Mouse (Mus musculus): ENCODE data around the gene Tra2a.

DNA sequence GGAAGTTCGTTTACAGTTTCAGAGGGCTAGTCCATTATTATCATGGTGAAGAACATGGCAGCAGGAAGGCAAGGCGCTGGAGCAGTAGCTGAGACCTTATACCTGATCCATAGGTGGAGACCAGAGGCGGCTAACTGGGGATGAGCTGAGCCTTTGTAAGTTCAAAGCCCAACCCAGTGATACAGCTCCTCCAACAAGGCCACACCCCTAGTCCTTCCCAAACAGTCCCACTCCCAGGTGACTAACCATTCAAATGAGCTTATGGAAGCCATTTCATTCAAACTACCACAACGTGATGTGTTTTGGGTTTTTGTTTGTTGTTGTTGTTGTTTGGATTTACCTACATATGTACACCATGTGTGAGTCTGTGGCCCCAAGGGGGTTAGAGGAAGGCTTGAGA is 69.3 kb downstream of the Tra2a start:
- no peak for TF ChIP-seq NRF1 (IDR thresholded peaks at IDR 0.05; ENCODE audit: low read depth, low read length)
- TF ChIP-seq ZC3H11A (IDR thresholded peaks at IDR 0.05; ENCODE audit: low read depth, low read length): no peak
- TF ChIP-seq MAX (IDR thresholded peaks at IDR 0.05; ENCODE audit: low read length): no peak
- no peak for TF ChIP-seq MAZ (IDR thresholded peaks at IDR 0.05; ENCODE audit: low read depth, low read length)
- TF ChIP-seq CTCF (conservative IDR thresholded peaks at IDR 0.05 in 1 of 2, IDR thresholded peaks at IDR 0.05 in 1 of 2; ENCODE audit: low read depth in 2 of 2, low read length in 2 of 2): no peak
- no peak for TF ChIP-seq EP300 (IDR thresholded peaks at IDR 0.05; ENCODE audit: low read length)
- TF ChIP-seq POLR2A (IDR thresholded peaks at IDR 0.05; ENCODE audit: low read depth, low read length): no peak
- TF ChIP-seq TCF12 (IDR thresholded peaks at IDR 0.05; ENCODE audit: low read depth, low read length): no peak
- no peak for TF ChIP-seq NELFE (IDR thresholded peaks at IDR 0.05; ENCODE audit: low read depth, low read length)
- no peak for TF ChIP-seq BHLHE40 (IDR thresholded peaks at IDR 0.05; ENCODE audit: low read depth, low read length)
